Mouse (Mus musculus) natural killer cell, adult 2 months (primary cell): ENCODE measurements around the gene Vps45.

ENCODE experiments used
- DNase-seq, 2 experiments: peaks; one replicate each; pipeline ENCODE4 v3.0.0; 2022; ENCODE audit warnings: low spot score in 2 of 2

Vps45 gene

GRCm38 (mm10) chr3:96058231-96058896, at the start of gene Vps45:
TSS of gene Vps45 (minus strand) at chr3:96058466.
- DNase-seq: peak; percentile 43 to 51

- no peak for DNase-seq
These were observed 47.9 kb upstream of the Vps45 start for GRCm38 (mm10) chr3:96106151-96106550.

GRCm38 (mm10) chr3:96105232-96105747, 47.0 kb upstream of the Vps45 start:
- DNase-seq: peak in 1 of 2 experiments; percentile 45

GRCm38 (mm10) chr3:96104261-96105065, 46.2 kb upstream of the Vps45 start, which contains the start of gene Otud7b:
TSS of gene Otud7b (plus strand) at chr3:96104527.
- DNase-seq: peak; percentile 64

GRCm38 (mm10) chr3:96103901-96104260, 45.6 kb upstream of the Vps45 start:
- no peak for DNase-seq

GRCm38 (mm10) chr3:96102100-96102872, 44.0 kb upstream of the Vps45 start:
- peak; percentile 22 to 59 for DNase-seq

- DNase-seq: no peak
These were observed 40.5 kb upstream of the Vps45 start for GRCm38 (mm10) chr3:96098616-96099267.

GRCm38 (mm10) chr3:96098168-96098567, 39.9 kb upstream of the Vps45 start:
- DNase-seq: no peak

GRCm38 (mm10) chr3:96094203-96094602, 35.9 kb upstream of the Vps45 start:
- DNase-seq: no peak

GRCm38 (mm10) chr3:96093509-96093908, 35.2 kb upstream of the Vps45 start:
- no peak for DNase-seq

- DNase-seq: no peak
These were observed 33.7 kb upstream of the Vps45 start for GRCm38 (mm10) chr3:96091966-96092365.

GRCm38 (mm10) chr3:96091146-96091545, 32.9 kb upstream of the Vps45 start:
- no peak for DNase-seq

GRCm38 (mm10) chr3:96089882-96090489, 31.7 kb upstream of the Vps45 start:
- DNase-seq: no peak

GRCm38 (mm10) chr3:96087801-96088200, 29.5 kb upstream of the Vps45 start:
- DNase-seq: no peak

- no peak for DNase-seq
These were observed 29.0 kb upstream of the Vps45 start for GRCm38 (mm10) chr3:96087219-96087618.

- no peak for DNase-seq
These were observed 26.0 kb upstream of the Vps45 start for GRCm38 (mm10) chr3:96084146-96084755.

- no peak for DNase-seq
These were observed 24.6 kb upstream of the Vps45 start for GRCm38 (mm10) chr3:96082714-96083508.

GRCm38 (mm10) chr3:96082100-96082499, 23.8 kb upstream of the Vps45 start:
- no peak for DNase-seq

GRCm38 (mm10) chr3:96081650-96082049, 23.4 kb upstream of the Vps45 start:
- no peak for DNase-seq

GRCm38 (mm10) chr3:96081006-96081405, 22.7 kb upstream of the Vps45 start:
- peak in 1 of 2 experiments; percentile 29 for DNase-seq
